Mouse (Mus musculus) gastrocnemius, adult 8-10 months (tissue): ENCODE measurements around the gene 1600012H06Rik. TPM values are rescaled to one million over a fixed set of nuclear protein-coding genes. Genes with fewer than 3 reads are reported as not detected.
"Not testable (repeated sequence)": the region's sequence is repeated elsewhere in the genome, so short reads cannot be mapped to it uniquely, and the experiment has no call there.

Experiments
- DNase-seq, 2 experiments: peaks; one replicate each; pipeline ENCODE4 v3.0.0; 2022; ENCODE audit warnings: low spot score in 2 of 2
- total RNA-seq, 4 experiments: library from RNA; stranded (reverse); gene quantifications; 2 replicates each; pipeline ENCODE4 v1.2.4; 2022

The 1600012H06Rik gene
- total RNA-seq, result 10 to 100 TPM in 1 of 4 experiments, 1 to 10 TPM in 3; 7.3 to 10.4 (median 8.2) TPM

GRCm38 (mm10) chr17:14943009-14943728 is at the start of gene 1600012H06Rik, which contains the start of gene Wdr27:
TSS of gene 1600012H06Rik (plus strand) at chr17:14943184.
TSS of gene Wdr27 (minus strand) at chr17:14943158.
- peak; percentile 97 for DNase-seq

- DNase-seq, result not testable (repeated sequence)
These were observed 47.9 kb upstream of the 1600012H06Rik start for GRCm38 (mm10) chr17:14895058-14895457.

GRCm38 (mm10) chr17:14898972-14899371 is 44.0 kb upstream of the 1600012H06Rik start:
- no peak for DNase-seq

- DNase-seq, result no peak
These were observed 39.8 kb upstream of the 1600012H06Rik start for GRCm38 (mm10) chr17:14903212-14903611.

GRCm38 (mm10) chr17:14904206-14904605 is 38.8 kb upstream of the 1600012H06Rik start:
- DNase-seq, result no peak

- DNase-seq, result peak; percentile 28 to 46
These were observed 38.2 kb upstream of the 1600012H06Rik start for GRCm38 (mm10) chr17:14904637-14905265.

GRCm38 (mm10) chr17:14906611-14907010 is 36.4 kb upstream of the 1600012H06Rik start:
- DNase-seq, result no peak

- no peak for DNase-seq
These were observed 35.8 kb upstream of the 1600012H06Rik start for GRCm38 (mm10) chr17:14907136-14907535.

GRCm38 (mm10) chr17:14909331-14909730 is 33.7 kb upstream of the 1600012H06Rik start:
- DNase-seq, result no peak

- DNase-seq, result no peak
These were observed 32.2 kb upstream of the 1600012H06Rik start for GRCm38 (mm10) chr17:14910771-14911170.

- DNase-seq, result no peak
These were observed 30.6 kb upstream of the 1600012H06Rik start for GRCm38 (mm10) chr17:14912420-14912819.

- DNase-seq, result no peak
These were observed 30.0 kb upstream of the 1600012H06Rik start for GRCm38 (mm10) chr17:14912981-14913380.

GRCm38 (mm10) chr17:14914401-14914800 is 28.6 kb upstream of the 1600012H06Rik start:
- no peak for DNase-seq

GRCm38 (mm10) chr17:14917866-14918265 is 25.1 kb upstream of the 1600012H06Rik start:
- DNase-seq, result no peak

- DNase-seq, result no peak
These were observed 21.4 kb upstream of the 1600012H06Rik start for GRCm38 (mm10) chr17:14921582-14921981.

GRCm38 (mm10) chr17:14927644-14928218 is 15.3 kb upstream of the 1600012H06Rik start:
- DNase-seq, result no peak

GRCm38 (mm10) chr17:14928631-14929030 is 14.4 kb upstream of the 1600012H06Rik start:
- no peak for DNase-seq

GRCm38 (mm10) chr17:14930697-14931096 is 12.3 kb upstream of the 1600012H06Rik start:
- no peak for DNase-seq

- no peak for DNase-seq
These were observed 11.5 kb upstream of the 1600012H06Rik start for GRCm38 (mm10) chr17:14931469-14931868.

GRCm38 (mm10) chr17:14935280-14935679 is 7.7 kb upstream of the 1600012H06Rik start:
- not testable (repeated sequence) for DNase-seq

- DNase-seq, result no peak
These were observed 7.0 kb upstream of the 1600012H06Rik start for GRCm38 (mm10) chr17:14935841-14936605.
